Mouse (Mus musculus): ENCODE measurements around the gene Lrp2.

The Lrp2 gene

DNA sequence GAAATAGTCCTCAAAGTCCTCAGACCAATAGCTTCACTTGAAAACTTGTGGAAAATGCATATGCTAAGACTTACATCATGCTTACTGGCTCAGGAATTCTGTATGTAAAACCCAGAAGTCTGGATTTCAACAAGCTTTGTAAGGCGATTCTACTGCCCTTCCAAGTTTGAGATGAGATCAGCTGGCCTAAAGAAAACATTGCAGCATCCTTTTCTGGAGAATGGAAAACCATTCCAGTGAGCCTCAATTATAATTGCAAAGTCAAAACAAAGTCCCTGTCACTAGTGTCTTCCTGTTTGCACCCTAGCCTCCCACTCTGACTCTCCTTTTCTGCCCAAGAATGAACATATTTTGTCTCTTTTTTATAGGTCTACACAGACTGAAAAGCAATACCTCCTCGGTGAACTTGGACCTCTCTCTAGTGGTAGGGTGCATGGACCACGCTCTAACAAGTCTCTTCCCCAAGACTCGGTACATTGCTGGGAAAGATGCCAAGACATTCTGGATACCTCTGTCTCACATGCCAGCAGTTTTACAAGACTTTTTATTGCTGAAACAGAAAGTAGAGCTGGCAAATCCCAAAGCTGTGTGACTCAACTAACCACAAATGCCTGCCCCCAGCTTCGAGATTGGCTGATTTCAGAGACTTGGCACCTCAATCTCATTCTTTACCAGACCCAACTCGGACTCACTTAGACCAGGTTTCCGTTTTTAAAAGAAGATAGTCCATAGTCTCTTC is 184.8 kb downstream of the Lrp2 start:
- DNase-seq (ENCODE audit: low spot score), result peak; percentile 13

DNA sequence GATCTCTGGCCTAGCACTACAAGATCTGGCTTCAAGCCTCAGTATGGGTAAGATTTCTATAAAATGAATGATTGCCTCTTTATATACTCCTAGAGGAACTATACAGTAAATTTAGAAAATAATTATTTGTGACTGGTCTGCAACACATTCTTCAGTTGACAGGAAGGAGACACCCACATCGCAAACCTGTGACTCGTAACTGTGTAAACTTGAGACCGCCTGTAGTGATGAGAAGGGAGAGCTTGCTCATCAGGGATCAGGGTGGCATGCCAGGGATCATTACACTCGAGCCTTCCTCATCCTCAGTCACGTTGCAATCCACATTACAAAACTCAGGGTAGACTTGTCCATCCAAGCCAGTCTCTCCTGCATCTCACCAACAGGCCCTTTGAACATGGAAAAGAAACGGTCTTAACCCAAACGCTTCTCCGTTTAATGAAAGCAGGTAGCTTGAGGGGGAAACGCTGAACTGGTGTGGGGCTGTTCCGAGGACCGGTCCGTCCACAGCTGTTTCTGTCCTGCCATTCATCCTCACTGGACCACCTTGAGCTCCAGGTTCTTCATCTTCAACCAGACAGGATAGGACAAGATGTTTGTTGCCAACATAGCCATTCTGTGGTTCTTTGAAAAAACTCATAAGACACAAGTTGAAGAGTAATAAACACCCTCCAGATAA is 189.0 kb downstream of the Lrp2 start:
- no peak for DNase-seq (ENCODE audit: low spot score)

DNA sequence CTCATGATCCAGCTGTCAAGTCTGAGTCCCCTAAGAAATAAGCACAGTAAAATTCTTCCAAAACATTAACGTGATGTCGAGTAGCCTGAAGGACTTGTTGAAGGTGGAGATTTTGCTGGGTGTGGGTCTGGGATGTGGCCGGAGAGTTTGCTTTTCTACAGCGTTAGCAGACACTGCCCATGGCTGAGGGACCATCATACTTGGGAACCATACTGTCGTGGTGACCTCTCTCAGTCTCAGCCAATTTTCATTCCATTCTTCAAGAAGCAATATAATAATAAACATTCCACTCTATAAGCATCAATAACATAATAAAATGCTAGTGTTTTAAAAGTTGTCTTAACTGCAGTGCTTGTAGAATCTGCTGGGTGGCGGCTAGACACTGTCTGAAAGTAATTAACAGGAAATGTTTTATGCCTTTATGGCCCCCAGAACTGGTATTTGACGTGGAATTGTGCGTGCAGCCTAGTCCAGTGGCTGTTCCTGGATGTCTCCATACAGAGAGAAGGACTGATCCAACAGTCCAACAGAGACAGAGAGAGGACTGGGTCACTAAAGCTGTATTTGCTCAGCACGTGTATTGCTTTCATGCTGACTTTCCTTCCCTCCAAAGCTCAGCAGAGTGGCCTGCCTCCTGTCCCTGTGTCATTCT is 190.1 kb downstream of the Lrp2 start:
- DNase-seq (ENCODE audit: low spot score), result no peak

DNA sequence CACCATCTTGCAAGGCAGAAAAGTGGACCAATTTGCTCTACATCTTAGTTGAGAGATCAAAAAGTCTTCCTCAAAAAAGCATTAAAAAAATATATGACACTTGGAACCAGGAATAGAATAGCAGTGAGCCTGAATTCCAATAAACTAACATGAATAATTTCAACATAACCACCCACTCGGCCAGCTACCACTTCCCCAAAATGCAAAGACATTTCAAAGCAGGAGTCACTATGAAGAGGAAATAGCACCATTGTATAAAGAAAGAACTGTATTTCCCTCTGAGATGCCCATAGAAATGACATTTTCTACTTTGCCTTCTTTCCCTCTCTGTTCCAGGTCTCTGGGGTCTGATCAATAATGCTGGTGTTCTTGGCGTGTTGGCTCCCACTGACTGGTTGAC is 191.9 kb downstream of the Lrp2 start:
- no peak for DNase-seq (ENCODE audit: low spot score)

DNA sequence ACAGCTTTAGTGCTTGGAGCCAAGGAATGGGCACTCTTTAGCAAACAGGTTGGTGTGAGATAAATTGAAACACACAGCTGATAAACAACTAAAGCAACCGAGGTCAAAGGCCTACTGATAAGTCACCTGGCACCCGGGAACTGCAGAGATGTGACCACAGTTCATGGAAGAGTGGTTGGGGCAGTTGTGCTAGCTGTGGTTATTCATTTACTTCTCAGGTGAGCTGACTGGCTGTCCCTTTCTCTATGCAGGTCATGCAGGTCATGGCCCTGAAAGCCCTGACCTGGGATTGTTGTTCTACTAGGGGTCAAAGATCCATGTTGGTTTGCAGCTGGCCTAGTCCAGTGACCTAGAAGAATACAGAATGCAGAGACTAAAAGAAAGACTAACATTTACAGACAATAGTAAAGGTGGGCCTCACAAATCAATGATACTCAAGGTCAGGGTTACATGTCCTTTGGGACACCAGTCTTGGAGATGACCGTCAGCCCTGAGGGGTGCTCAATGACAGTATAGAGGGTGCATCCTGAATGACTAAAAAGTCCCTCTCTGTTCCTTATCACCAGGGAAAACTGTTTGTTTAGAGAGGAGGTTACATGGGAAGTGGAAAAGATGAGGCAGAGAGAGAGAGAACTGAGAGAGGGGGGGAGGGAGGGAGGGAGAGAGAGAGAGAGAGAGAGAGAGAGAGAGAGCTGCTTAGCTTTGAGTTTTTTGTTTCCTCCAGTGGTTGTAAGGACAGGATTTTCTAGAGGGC is 199.6 kb downstream of the Lrp2 start:
- DNase-seq (ENCODE audit: low spot score), result no peak

DNA sequence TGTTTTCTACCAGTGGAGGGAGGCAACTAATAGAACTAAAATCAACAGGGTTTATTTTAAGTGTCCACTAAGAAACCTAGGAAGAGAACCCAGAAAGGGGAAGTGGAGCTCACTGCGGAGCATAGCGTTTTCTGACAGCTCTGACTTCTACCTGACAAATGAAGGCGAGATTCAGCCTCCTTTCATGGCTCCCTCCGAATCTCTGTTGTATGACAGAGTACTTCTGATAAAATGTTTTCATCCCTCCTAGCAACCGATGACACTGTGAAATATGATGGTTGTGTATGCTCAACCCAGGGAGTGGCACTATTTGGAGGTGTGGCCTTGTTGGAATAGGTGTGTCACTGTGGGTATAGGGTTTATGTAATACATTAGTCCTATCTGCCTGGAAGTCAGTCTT is 203.0 kb downstream of the Lrp2 start:
- DNase-seq (ENCODE audit: low spot score), result no peak

DNA sequence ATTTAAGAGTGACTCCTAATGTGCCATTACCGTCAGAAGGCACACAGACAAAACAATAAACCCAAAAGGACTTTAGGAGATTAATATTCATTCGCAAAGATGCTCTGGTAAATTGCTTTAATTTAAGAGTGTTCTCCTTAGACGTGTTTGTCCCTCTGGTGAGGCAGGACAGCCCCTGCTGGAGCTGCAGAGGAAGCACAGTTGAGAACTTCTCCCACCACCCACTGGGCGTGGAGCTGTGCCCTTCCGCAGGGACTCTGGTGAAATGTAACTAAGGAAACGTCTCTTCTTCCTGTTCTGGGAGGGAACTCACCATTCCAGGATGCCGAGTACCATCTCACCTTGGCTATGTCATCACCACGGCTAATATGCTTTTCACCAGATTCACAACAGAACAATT is 204.1 kb downstream of the Lrp2 start:
- no peak for DNase-seq (ENCODE audit: low spot score)

DNA sequence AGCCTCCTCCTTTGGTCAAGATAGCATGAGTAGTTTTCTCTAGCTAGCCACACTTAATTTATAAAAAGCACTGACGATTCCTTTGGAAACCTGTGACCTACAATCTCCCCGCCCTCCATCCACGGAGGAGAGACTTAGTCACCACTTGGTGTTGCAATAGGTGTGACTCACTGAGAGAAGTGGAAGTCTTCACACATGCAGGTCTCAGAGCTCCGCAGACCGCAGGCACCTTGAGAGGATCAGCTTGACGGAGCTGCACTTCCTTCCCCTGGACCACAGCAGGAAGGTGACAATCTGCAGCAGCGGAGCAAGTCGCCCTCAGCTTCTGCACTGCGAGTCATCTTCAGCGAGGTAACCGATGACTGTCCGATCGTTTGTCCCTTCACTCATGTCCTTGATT is 205.6 kb downstream of the Lrp2 start, which contains the start of gene Dhrs9:
Gene Dhrs9, plus strand, starts transcription at position 165 of the 400 bp plus-strand sequence.
- DNase-seq (ENCODE audit: low spot score), result peak; percentile 40

DNA sequence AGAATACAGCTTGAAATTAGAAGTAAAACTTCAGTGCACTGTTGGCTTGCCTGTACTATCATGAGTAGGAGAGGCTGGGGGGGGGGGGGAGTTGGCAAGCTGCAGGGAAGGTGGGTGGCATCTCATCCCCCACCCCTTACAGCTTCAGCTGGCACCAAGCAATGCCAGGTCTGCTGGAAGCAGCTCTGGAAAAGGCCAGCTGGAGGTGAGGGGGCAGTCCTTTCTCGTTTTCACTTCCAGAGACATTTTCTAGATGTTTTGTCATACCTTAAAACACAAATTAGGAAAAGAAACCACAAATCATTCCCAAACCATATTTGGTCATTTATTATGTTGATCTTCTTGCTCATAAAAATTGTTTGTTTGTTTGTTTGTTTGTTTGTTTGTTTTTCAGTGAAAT is 206.1 kb downstream of the Lrp2 start:
- no peak for DNase-seq (ENCODE audit: low spot score)

DNA sequence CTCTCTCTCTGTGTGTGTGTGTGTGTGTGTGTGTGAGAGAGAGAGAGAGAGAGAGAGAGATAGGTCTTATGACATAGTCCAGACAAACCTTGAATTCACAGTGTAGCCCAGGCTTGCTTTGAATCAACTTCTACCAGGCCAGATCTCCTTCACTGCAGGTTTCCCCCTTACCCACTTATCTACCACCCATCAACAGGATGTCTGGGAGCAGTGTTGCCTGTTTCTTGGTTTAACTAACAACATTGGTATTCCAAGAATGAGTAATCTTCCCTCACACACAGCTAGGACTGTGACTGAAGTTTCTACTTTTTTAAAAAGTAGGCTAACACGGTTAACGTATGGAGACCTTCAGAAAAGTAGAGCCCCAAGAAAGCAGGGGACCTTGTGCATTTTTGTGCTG is 209.1 kb downstream of the Lrp2 start:
- DNase-seq (ENCODE audit: low spot score), result no peak
